Mouse (Mus musculus): ENCODE data around the gene Fbxo47. TPM values are rescaled to one million over a fixed set of nuclear protein-coding genes. Genes with fewer than 3 reads are reported as not detected.

The Fbxo47 gene
- 0.45 and 0.60 TPM in 2 replicates for polyA plus RNA-seq (2012; rRNA removed)

DNA sequence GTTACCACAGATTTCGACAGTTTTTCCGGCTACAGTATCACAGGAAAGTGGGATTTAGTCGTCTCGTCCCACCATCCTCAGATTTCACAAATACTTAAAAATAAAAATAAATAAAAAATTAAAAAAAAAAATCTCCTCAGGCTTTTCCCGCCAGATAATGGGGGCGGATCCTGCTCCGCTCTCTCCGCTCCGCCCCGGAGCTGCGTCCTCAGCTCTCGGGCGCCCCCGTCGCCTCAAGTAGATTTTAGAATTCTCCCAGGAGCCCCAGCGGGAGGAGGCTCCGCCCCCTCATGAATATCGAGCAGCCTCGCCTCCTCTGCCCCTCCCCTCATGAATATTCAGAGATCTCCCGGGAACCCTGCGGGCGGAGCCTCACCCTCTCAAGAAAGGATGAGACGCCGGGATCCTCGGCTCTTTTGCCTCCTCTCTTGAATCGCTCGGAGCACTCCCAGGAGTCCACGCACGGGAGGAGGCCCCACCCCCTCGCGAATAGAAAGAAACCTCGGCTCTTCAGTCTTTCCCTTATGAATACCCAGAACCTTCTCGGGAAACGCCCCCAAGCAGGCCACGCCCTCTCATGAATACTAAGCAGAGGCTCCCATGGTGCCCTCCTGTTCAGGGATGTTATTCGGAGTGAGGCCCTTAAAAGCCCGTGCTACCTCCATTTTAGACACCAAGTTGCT lies at the start of gene Fbxo47:
Gene Fbxo47, minus strand, starts transcription at position 237 of the 683 bp plus-strand sequence.

GRCm38 (mm10) chr11:97840539-97840954 lies 43.4 kb downstream of the Fbxo47 start, which contains the start of gene B230217C12Rik:
B230217C12Rik (plus strand) TSS chr11:97840780.

Other genes starting within 250 kb of the Fbxo47 start
- gene Mllt6, start 220.7 kb downstream of the Fbxo47 start, polyA plus RNA-seq (2012; rRNA removed): 32.0 and 36.5 TPM in 2 replicates
- 20.8 and 23.4 TPM in 2 replicates for gene Cisd3, start 198.3 kb downstream of the Fbxo47 start, polyA plus RNA-seq (2012; rRNA removed)
- 118 and 137 TPM in 2 replicates for gene Pcgf2, start 183.7 kb downstream of the Fbxo47 start, polyA plus RNA-seq (2012; rRNA removed)
- gene Psmb3, start 180.8 kb downstream of the Fbxo47 start, polyA plus RNA-seq (2012; rRNA removed): 357 and 383 TPM in 2 replicates
- gene Pip4k2b, start 139.4 kb downstream of the Fbxo47 start, polyA plus RNA-seq (2012; rRNA removed): 86.8 and 94.0 TPM in 2 replicates
- gene Cwc25, start 117.6 kb downstream of the Fbxo47 start, polyA plus RNA-seq (2012; rRNA removed): 18.3 and 18.7 TPM in 2 replicates
- gene 1700001P01Rik, start 108.2 kb downstream of the Fbxo47 start, polyA plus RNA-seq (2012; rRNA removed): 0.79 and 0.91 TPM in 2 replicates
- 536 and 583 TPM in 2 replicates for gene Rpl23, start 101.7 kb downstream of the Fbxo47 start, polyA plus RNA-seq (2012; rRNA removed)
- 106 and 122 TPM in 2 replicates for gene Lasp1, start 85.2 kb downstream of the Fbxo47 start, polyA plus RNA-seq (2012; rRNA removed)
- 36.0 and 36.9 TPM in 2 replicates for gene B230217C12Rik, start 43.4 kb downstream of the Fbxo47 start, polyA plus RNA-seq (2012; rRNA removed)
- gene Plxdc1, start 102.3 kb upstream of the Fbxo47 start, polyA plus RNA-seq (2012; rRNA removed): 1.9 and 2.0 TPM in 2 replicates
- gene Arl5c, start 112.0 kb upstream of the Fbxo47 start, polyA plus RNA-seq (2012; rRNA removed): 2.5 and 2.6 TPM in 2 replicates
- gene Cacnb1, start 138.9 kb upstream of the Fbxo47 start, polyA plus RNA-seq (2012; rRNA removed): 66.5 and 74.5 TPM in 2 replicates
- 1,228 and 1,257 TPM in 2 replicates for gene Rpl19, start 142.6 kb upstream of the Fbxo47 start, polyA plus RNA-seq (2012; rRNA removed)
- gene Stac2, start 169.3 kb upstream of the Fbxo47 start, polyA plus RNA-seq (2012; rRNA removed): 3.4 and 5.6 TPM in 2 replicates